Mouse (Mus musculus) limb, embryonic 10.5 days (tissue): ENCODE results near the gene Mamdc2. TPM values are rescaled to one million over a fixed set of nuclear protein-coding genes. Genes with fewer than 3 reads are reported as not detected.

Source experiments
- DNase-seq: peaks from one replicate; pipeline ENCODE4 v3.0.0-alpha.2; 2017; ENCODE audit warnings: low spot score
- H3K27ac ChIP-seq: fragments of 300-500 bp; sonication (generic); 2 replicates; pipeline ENCODE4 v1.5.1; 2016; ENCODE audit warnings: mild to moderate bottlenecking
- H3K27me3 ChIP-seq: fragments of 300-500 bp; sonication (generic); 2 replicates; pipeline ENCODE4 v1.6.1; 2016; ENCODE audit warnings: low read depth, mild to moderate bottlenecking; ENCODE audit not compliant: poor library complexity, severe bottlenecking
- H3K36me3 ChIP-seq: fragments of 300-500 bp; sonication (generic); 2 replicates; pipeline ENCODE4 v1.6.1; 2016; ENCODE audit warnings: mild to moderate bottlenecking, moderate library complexity
- H3K4me1 ChIP-seq: fragments of 300-500 bp; sonication (generic); 2 replicates; pipeline ENCODE4 v1.6.1; 2016
- H3K4me3 ChIP-seq: fragments of 300-500 bp; sonication (generic); 2 replicates; pipeline ENCODE4 v1.5.1; 2016; ENCODE audit warnings: mild to moderate bottlenecking, moderate library complexity
- H3K9me3 ChIP-seq: fragments of 300-500 bp; sonication (generic); replicated peaks from 2 replicates; pipeline ENCODE4 v1.6.1; 2016; ENCODE audit warnings: mild to moderate bottlenecking
- WGBS: fragments of 180-500 bp; shearing (Covaris S2); methylation state at CpG from one replicate; pipeline ENCODE4 v1.1.7; 2016; 5-methylcytosine and 5-hydroxymethylcytosine counted together
- polyA plus RNA-seq: library from polyadenylated mRNA; unstranded; fragments of >200 nt; fragmentation: Nextera tagmentation; extraction: Ambion mirVana; gene quantifications from 2 replicates; pipeline ENCODE4 v1.2.1, GENCODE M21; 2016

The Mamdc2 gene
- polyA plus RNA-seq, 1 experiment from 2014 or later = 2.0 TPM

GRCm38 (mm10) chr19:23330842-23331241 is 117.4 kb downstream of the Mamdc2 start:
- Histone ChIP-seq H3K4me3 (no peak overlapping the region), H3K4me1 (no peaks in the 10 kb centered on the region), H3K9me3 (no peaks in the 10 kb centered on the region), H3K36me3 (no peaks in the 10 kb centered on the region), H3K27me3 (no peaks in the 10 kb centered on the region), H3K27ac (no peak overlapping the region)
- WGBS = 39% methylated on average over 6 of the region's 6 CpGs
- no peak for DNase-seq

- no peak overlapping the region for H3K4me3 ChIP-seq
- no peak overlapping the region for H3K27ac ChIP-seq
- H3K36me3 ChIP-seq = no peaks in the 10 kb centered on the region
- WGBS = 95% methylated on average over 2 of the region's 2 CpGs
- H3K27me3 ChIP-seq = no peaks in the 10 kb centered on the region
- DNase-seq = no peak
- H3K4me1 ChIP-seq = no peaks in the 10 kb centered on the region
- no peaks in the 10 kb centered on the region for H3K9me3 ChIP-seq
These were observed 118.9 kb downstream of the Mamdc2 start for GRCm38 (mm10) chr19:23329346-23329745.

DNA sequence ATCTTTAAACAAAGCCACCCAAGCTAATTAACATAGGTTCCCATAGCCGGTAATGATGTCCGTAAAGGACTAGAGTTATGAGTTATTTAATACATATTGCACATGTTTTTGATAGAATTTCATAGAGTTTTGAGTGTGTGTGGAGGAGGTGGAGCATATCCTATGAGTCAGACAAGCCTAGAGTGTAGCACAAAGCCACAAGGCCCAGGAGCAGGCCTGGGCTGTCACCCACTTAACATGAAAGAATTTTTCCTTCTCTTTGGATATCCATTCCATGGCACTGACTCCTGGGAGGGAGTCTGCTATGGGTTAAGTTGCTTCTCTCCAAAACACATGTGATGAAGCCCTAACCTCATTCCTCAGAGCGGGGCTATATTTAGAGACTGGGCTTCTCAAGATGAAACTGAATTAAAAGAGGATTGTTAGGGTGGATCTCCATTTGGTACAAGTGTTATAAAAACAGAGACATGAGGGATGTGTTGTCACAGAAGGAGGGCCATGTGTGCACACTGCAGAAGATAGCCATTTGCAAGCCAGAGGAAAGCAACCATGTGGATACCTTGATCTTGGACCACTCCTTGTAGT is 121.1 kb downstream of the Mamdc2 start:
- no peaks in the 10 kb centered on the region for H3K27me3 ChIP-seq
- H3K36me3 ChIP-seq = no peaks in the 10 kb centered on the region
- no peaks in the 10 kb centered on the region for H3K9me3 ChIP-seq
- H3K27ac ChIP-seq = no peak overlapping the region
- 96% methylated on average over 3 of the region's 3 CpGs for WGBS
- no peak for DNase-seq
- H3K4me1 ChIP-seq = peaks cover 4% of the 10 kb centered on the region; the same call in 1 of the 2 replicates
- H3K4me3 ChIP-seq = no peak overlapping the region

- Histone ChIP-seq H3K27ac (no peak overlapping the region), H3K36me3 (no peaks in the 10 kb centered on the region), H3K27me3 (no peaks in the 10 kb centered on the region), H3K4me3 (no peak overlapping the region), H3K9me3 (no peaks in the 10 kb centered on the region), H3K4me1 (peaks cover 4% of the 10 kb centered on the region; the same call in 1 of the 2 replicates)
- DNase-seq = no peak
- WGBS = 86% methylated on average over 3 of the region's 3 CpGs
These were observed 125.1 kb downstream of the Mamdc2 start for GRCm38 (mm10) chr19:23323107-23323506.

GRCm38 (mm10) chr19:23317989-23318358 is 130.3 kb downstream of the Mamdc2 start:
- Histone ChIP-seq H3K4me1 (peaks cover 4% of the 10 kb centered on the region; the same call in 1 of the 2 replicates), H3K4me3 (no peak overlapping the region), H3K36me3 (no peaks in the 10 kb centered on the region), H3K27me3 (no peaks in the 10 kb centered on the region), H3K9me3 (no peaks in the 10 kb centered on the region), H3K27ac (no peak overlapping the region)
- WGBS = 92% methylated on average over 5 of the region's 5 CpGs
- no peak for DNase-seq

- Histone ChIP-seq H3K4me3 (no peak overlapping the region), H3K27me3 (no peaks in the 10 kb centered on the region), H3K36me3 (no peaks in the 10 kb centered on the region), H3K27ac (no peak overlapping the region), H3K9me3 (no peaks in the 10 kb centered on the region), H3K4me1 (peaks cover under 1% of the 10 kb centered on the region; the same call in 1 of the 2 replicates)
- DNase-seq = no peak
- 86% methylated on average over 5 of the region's 5 CpGs for WGBS
These were observed 130.8 kb downstream of the Mamdc2 start for GRCm38 (mm10) chr19:23317295-23317988.

- H3K4me3 ChIP-seq = no peak overlapping the region
- H3K27ac ChIP-seq = no peak overlapping the region
- H3K9me3 ChIP-seq = no peaks in the 10 kb centered on the region
- WGBS = 88% methylated on average over 5 of the region's 5 CpGs
- no peak for DNase-seq
- no peaks in the 10 kb centered on the region for H3K36me3 ChIP-seq
- no peaks in the 10 kb centered on the region for H3K27me3 ChIP-seq
- no peaks in the 10 kb centered on the region for H3K4me1 ChIP-seq
These were observed 131.4 kb downstream of the Mamdc2 start for GRCm38 (mm10) chr19:23316851-23317250.

DNA sequence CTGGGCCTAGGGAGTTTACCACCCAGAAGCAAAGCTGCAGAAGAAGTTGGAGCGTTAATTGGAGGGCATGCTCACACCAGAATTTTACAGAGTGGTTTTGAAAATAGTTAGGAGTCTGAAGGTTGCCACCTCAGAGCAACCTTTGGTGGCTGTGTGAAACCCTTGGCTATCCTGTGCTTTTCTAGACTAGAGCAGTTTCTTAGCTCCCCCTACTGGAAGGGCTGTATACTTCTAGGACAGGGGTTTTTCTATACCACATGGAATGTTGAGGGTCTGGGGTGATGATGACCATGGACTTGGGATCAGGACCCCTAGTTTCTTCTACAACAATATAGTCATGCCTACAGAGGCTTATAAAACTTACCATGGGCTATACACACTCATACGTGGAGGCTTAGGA is 138.3 kb downstream of the Mamdc2 start:
- DNase-seq = no peak
- 90% methylated on average over 2 of the region's 2 CpGs for WGBS

GRCm38 (mm10) chr19:23306671-23307070 is 141.6 kb downstream of the Mamdc2 start:
- Histone ChIP-seq H3K4me3 (no peak overlapping the region), H3K4me1 (no peaks in the 10 kb centered on the region), H3K9me3 (no peaks in the 10 kb centered on the region), H3K27ac (no peak overlapping the region), H3K36me3 (no peaks in the 10 kb centered on the region), H3K27me3 (no peaks in the 10 kb centered on the region)
- no peak for DNase-seq
- 81% methylated on average over 7 of the region's 7 CpGs for WGBS

More for the DNA sequence above, 138.3 kb downstream of the Mamdc2 start:
- H3K36me3 ChIP-seq = no peaks in the 10 kb centered on the region
- H3K27ac ChIP-seq = no peak overlapping the region
- no peaks in the 10 kb centered on the region for H3K4me1 ChIP-seq
- no peak overlapping the region for H3K4me3 ChIP-seq
- H3K27me3 ChIP-seq = no peaks in the 10 kb centered on the region
- H3K9me3 ChIP-seq = no peaks in the 10 kb centered on the region

DNA sequence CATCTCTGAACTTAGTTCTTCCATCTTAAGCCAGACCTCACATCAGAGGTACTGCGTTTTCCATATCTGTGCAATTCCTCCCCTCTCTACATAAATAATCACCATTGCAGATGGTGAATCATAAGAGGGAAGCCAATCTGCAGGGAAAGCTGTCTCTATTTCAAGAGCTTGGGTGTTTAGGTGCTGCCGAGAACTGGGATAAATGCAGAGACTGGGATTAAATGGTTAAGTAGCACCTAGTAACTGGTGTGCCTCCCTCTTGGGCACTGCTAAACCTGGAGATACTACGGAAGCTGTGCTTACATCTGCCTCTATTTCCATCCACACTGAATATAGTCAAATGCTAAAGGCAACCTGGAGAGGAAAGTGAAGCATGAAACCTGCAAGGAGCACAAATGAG is 148.3 kb downstream of the Mamdc2 start:
- DNase-seq = no peak
- Histone ChIP-seq H3K27me3 (no peaks in the 10 kb centered on the region), H3K27ac (no peak overlapping the region), H3K36me3 (no peaks in the 10 kb centered on the region), H3K9me3 (no peaks in the 10 kb centered on the region), H3K4me1 (no peaks in the 10 kb centered on the region), H3K4me3 (no peak overlapping the region)
- WGBS = 87% methylated on average over 3 of the region's 3 CpGs

- Histone ChIP-seq H3K27ac (no peak overlapping the region), H3K4me1 (no peaks in the 10 kb centered on the region), H3K27me3 (no peaks in the 10 kb centered on the region), H3K9me3 (no peaks in the 10 kb centered on the region), H3K36me3 (no peaks in the 10 kb centered on the region), H3K4me3 (no peak overlapping the region)
- no peak for DNase-seq
- WGBS = 91% methylated on average over 1 of the region's 1 CpGs
These were observed 149.3 kb downstream of the Mamdc2 start for GRCm38 (mm10) chr19:23298917-23299316.

DNA sequence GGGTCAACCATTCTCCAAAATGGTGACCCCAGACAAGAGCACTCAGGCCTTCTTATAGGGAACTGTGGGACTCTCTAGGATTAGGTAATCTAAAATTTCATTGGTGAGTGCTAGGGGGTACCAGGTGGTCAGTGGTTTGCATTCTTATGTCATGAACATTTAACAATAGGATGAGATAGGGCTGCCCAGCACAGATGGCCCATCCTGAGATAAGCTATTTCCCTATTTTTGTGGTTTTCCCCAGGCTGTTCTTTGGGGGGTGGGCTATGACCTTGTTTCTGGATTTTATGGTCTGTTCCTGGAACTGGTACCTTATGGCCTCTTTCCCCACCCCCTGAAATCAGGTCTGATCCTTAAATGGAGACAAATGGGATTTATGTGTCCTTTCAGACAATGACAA is 151.1 kb downstream of the Mamdc2 start:
- no peaks in the 10 kb centered on the region for H3K4me1 ChIP-seq

DNA sequence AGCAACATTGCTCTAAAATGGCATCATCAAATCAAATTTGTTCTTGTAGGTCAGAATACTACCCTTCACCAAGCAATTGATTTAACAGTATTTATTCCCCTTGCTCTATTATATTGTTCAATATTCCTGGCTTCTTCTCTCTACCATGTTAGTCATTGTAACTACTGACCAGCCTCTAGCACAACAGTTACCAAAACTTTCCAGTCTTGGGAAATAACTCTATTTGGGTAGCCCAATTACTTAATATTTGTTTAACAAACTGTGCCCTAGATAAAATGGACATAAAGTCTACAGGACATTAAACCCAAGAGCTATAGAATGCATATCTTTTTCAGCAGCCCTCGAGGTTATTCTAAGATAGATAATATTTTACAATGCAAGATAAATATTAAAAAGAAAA is 159.0 kb downstream of the Mamdc2 start:
- 80% methylated on average over 1 of the region's 1 CpGs for WGBS
- no peaks in the 10 kb centered on the region for H3K36me3 ChIP-seq
- no peak overlapping the region for H3K27ac ChIP-seq
- H3K27me3 ChIP-seq = no peaks in the 10 kb centered on the region
- DNase-seq = no peak
- no peaks in the 10 kb centered on the region for H3K4me1 ChIP-seq
- H3K4me3 ChIP-seq = no peak overlapping the region
- no peaks in the 10 kb centered on the region for H3K9me3 ChIP-seq

More for the DNA sequence above, 151.1 kb downstream of the Mamdc2 start:
- Histone ChIP-seq H3K27ac (no peak overlapping the region), H3K27me3 (no peaks in the 10 kb centered on the region), H3K4me3 (no peak overlapping the region), H3K36me3 (no peaks in the 10 kb centered on the region), H3K9me3 (no peaks in the 10 kb centered on the region)
- no peak for DNase-seq
